Mouse (Mus musculus): ENCODE measurements around the gene Poc1a.

The Poc1a gene

GRCm38 (mm10) chr9:106366188-106366587, 85.3 kb downstream of the Poc1a start:
- DNase-seq (ENCODE audit: extremely low read depth, low read depth) = no peak

- no peak for DNase-seq (ENCODE audit: extremely low read depth, low read depth)
These were observed 86.1 kb downstream of the Poc1a start for GRCm38 (mm10) chr9:106367001-106367400.

GRCm38 (mm10) chr9:106367592-106368111, 86.8 kb downstream of the Poc1a start:
- DNase-seq (ENCODE audit: extremely low read depth, low read depth) = peak; percentile 94

- DNase-seq (ENCODE audit: extremely low read depth, low read depth) = no peak
These were observed 87.4 kb downstream of the Poc1a start, which contains the start of gene Dusp7 for GRCm38 (mm10) chr9:106368112-106368717. Dusp7 (plus strand) TSS chr9:106368632.

- peak; percentile 18 for DNase-seq (ENCODE audit: extremely low read depth, low read depth)
These were observed 88.1 kb downstream of the Poc1a start for GRCm38 (mm10) chr9:106368831-106369501.

- DNase-seq (ENCODE audit: extremely low read depth, low read depth) = no peak
These were observed 89.1 kb downstream of the Poc1a start for GRCm38 (mm10) chr9:106369801-106370485.

GRCm38 (mm10) chr9:106370620-106371383, 89.9 kb downstream of the Poc1a start:
- DNase-seq (ENCODE audit: extremely low read depth, low read depth) = no peak

- no peak for DNase-seq (ENCODE audit: extremely low read depth, low read depth)
These were observed 90.5 kb downstream of the Poc1a start for GRCm38 (mm10) chr9:106371384-106371671.

GRCm38 (mm10) chr9:106371776-106372175, 90.9 kb downstream of the Poc1a start:
- no peak for DNase-seq (ENCODE audit: extremely low read depth, low read depth)

- DNase-seq (ENCODE audit: extremely low read depth, low read depth) = no peak
These were observed 91.9 kb downstream of the Poc1a start for GRCm38 (mm10) chr9:106372431-106373412.

GRCm38 (mm10) chr9:106373973-106374372, 93.1 kb downstream of the Poc1a start:
- DNase-seq (ENCODE audit: extremely low read depth, low read depth) = no peak

GRCm38 (mm10) chr9:106377247-106377646, 96.4 kb downstream of the Poc1a start:
- no peak for DNase-seq (ENCODE audit: extremely low read depth, low read depth)

GRCm38 (mm10) chr9:106378045-106378444, 97.2 kb downstream of the Poc1a start:
- DNase-seq (ENCODE audit: extremely low read depth, low read depth) = no peak

- DNase-seq (ENCODE audit: extremely low read depth, low read depth) = no peak
These were observed 97.9 kb downstream of the Poc1a start for GRCm38 (mm10) chr9:106378753-106379152.

- DNase-seq (ENCODE audit: extremely low read depth, low read depth) = no peak
These were observed 105.5 kb downstream of the Poc1a start for GRCm38 (mm10) chr9:106386181-106386864.

GRCm38 (mm10) chr9:106392828-106393527, 112.1 kb downstream of the Poc1a start:
- no peak for DNase-seq (ENCODE audit: extremely low read depth, low read depth)

GRCm38 (mm10) chr9:106393548-106393947, 112.7 kb downstream of the Poc1a start:
- DNase-seq (ENCODE audit: extremely low read depth, low read depth) = no peak

GRCm38 (mm10) chr9:106394649-106395602, 114.1 kb downstream of the Poc1a start:
- no peak for DNase-seq (ENCODE audit: extremely low read depth, low read depth)

All from MEL-GATA-1-ER (cell line).